Mouse (Mus musculus) cerebellum, postnatal 14 days (tissue): Measurements from ENCODE around the gene Tshz2.

Source experiments
- DNase-seq, 2 experiments: peaks; one replicate each; pipeline ENCODE4 v3.0.0; 2021; ENCODE audit warnings: mixed read lengths in 2 of 2

Tshz2 gene

DNA sequence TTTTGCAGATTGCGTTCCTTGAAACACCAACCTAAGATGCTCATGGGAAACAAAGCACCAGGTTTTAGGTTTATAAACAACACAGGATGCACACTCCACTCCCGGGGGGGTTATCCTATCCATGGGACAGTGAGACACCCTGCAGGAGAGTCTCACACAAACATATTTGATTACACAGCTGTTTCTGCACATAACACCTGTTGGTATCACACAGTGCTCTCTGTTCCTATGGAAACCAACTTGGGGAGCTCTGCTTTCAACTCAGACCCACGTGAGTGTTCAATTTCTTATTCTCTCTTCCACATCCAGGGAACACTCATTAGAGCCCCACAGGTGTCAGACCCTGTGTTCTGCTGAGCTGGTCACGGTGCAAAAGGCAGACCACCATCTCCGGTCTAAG lies 390.1 kb downstream of the Tshz2 start:
- no peak for DNase-seq

- DNase-seq: no peak
Observed at GRCm38 (mm10) chr2:170023741-170024140, 390.9 kb downstream of the Tshz2 start.

GRCm38 (mm10) chr2:170024939-170025338 lies 392.1 kb downstream of the Tshz2 start:
- no peak for DNase-seq

DNA sequence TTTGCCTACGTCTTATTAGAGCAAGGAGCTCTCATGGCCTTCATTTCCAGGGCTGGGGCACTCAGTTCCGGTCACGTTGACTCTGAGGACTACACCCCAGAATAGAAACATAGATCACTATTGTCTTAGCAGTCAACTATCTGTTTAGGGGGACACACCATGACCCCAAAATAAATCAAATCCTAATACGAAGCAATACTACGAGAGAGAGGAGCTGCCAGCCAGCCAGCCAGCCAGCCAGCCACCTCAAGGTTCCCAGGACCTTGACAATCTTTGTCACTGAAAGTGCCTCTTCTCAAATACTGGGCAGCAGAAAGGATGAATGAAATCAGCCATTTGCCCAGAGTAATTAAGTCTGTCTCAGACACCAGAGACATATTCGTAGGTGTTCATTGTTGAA lies 393.1 kb downstream of the Tshz2 start:
- no peak for DNase-seq

DNA sequence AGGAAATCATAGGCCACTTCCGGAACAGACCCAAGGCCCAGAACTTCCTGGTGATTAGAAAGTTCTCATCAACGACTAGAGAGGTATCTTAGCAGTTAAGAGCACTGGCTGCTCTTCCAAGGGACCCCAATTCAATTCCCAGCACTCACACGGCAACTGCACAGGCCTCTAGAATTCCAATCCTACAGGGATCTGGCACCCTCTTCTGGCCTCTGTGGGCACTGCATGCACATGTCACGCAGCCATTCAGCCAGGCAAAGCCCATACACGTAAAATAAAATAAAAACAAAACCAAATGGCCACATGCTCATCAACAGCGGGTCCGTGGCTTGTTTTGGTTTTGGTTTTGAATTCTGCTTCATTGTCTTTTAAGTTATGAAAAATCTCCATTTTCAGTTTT lies 395.0 kb downstream of the Tshz2 start:
- peak in 1 of 2 experiments; percentile 50 for DNase-seq

GRCm38 (mm10) chr2:170028488-170029303 lies 395.9 kb downstream of the Tshz2 start:
- no peak for DNase-seq

- no peak for DNase-seq
Observed at GRCm38 (mm10) chr2:170029304-170029856, 396.6 kb downstream of the Tshz2 start.

DNA sequence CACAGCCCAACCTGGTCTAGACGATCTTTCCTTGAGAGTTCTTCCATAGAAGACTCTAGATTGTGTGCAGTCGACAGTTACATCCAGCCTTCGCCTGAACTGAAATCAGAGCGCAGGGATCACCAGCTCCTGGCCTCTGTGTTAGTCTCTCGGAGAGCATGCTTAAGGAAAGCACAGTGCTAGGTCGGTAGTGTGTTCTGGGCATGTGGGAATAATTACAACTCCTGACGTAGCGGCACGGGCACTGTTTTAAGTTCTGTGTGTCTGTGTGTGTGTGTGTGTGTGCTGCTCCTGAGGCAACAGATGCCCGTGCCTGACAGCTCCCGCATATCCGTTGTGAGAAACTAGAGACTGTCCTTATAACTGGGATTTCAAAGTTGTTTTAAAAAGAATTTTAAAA lies 398.4 kb downstream of the Tshz2 start:
- DNase-seq: no peak

GRCm38 (mm10) chr2:170031872-170032271 lies 399.1 kb downstream of the Tshz2 start:
- DNase-seq: no peak

DNA sequence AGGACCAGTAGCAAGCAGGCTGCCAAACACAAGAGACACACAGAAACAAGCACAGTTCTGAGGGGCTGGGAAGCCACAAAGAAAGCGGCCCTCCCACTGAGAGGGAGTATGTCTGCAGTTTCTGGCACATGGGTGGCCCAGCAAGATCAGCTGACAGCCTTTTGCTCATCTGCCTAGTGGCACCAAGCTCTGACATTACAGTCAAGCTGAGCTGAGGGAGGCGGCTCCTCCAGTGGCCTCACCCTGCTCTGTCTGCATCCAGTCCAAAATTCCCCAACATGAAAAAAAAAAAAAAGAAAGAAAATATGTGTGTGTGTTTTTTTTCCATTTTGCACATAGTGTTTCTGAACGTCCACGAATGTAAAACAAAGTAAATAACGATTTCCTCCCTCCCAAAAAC lies 400.4 kb downstream of the Tshz2 start:
- DNase-seq: no peak

GRCm38 (mm10) chr2:170034794-170035193 lies 402.0 kb downstream of the Tshz2 start:
- DNase-seq: no peak

DNA sequence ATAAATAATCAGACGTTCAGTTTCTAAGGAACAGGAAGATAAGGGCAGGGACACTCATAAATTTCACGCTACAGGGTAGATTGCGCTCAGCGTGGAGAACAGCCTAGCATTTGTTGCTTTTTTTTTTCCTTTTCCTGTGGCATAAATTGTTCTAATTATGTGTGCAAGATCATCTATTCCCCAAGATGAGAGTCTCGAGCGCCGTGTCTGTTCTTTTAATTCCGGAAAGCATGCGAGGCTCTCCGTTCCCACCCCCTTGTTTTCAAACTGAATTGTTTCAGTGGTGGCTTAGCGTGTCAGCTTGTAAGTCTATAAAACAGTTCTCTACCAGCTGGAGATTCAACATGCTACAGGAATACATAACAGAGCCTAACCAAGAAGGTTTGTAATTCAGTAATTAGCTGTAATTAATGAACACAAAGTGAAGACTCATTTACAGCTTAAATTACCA lies 404.0 kb downstream of the Tshz2 start:
- no peak for DNase-seq

GRCm38 (mm10) chr2:170037346-170037745 lies 404.5 kb downstream of the Tshz2 start:
- DNase-seq: peak; percentile 23 to 41

DNA sequence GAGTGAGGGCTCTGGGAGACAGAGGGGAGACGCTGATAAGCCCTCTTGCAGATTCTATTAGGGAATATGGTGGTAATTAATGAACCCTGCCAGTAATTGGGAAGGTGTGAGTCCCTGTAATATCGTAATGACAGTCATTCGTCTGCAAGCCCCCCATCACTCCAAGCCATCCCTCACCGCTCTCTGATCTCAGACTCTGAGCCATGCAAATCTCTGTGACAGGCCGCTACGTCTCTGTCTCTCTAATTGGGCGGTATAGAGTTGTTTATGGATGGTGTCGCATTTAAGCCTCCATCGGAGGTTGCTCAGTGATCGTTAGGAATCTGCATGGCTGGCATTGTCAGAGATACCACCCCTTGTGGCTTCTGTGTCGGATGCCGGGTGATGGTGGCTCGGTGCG lies 407.0 kb downstream of the Tshz2 start:
- DNase-seq: no peak

DNA sequence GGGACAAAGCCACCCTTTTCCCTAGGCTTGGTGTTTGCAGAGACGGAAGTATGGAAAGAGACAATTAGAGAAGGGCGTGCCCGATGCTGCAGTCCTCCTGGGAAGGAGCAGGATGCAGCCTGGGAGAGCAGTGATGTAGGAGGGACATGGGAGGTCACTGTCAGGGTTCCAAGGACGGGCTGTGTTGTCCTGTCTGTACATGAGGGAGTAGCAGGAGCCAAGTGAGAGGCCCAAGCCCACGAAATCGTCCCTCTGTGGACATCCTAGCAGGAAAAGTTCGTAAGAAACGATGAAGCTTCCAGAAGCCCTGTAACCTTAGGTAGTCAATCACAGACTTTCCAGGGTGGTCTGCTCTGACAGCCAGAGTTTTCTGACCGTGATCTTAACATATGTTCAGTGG lies 408.3 kb downstream of the Tshz2 start:
- no peak for DNase-seq

DNA sequence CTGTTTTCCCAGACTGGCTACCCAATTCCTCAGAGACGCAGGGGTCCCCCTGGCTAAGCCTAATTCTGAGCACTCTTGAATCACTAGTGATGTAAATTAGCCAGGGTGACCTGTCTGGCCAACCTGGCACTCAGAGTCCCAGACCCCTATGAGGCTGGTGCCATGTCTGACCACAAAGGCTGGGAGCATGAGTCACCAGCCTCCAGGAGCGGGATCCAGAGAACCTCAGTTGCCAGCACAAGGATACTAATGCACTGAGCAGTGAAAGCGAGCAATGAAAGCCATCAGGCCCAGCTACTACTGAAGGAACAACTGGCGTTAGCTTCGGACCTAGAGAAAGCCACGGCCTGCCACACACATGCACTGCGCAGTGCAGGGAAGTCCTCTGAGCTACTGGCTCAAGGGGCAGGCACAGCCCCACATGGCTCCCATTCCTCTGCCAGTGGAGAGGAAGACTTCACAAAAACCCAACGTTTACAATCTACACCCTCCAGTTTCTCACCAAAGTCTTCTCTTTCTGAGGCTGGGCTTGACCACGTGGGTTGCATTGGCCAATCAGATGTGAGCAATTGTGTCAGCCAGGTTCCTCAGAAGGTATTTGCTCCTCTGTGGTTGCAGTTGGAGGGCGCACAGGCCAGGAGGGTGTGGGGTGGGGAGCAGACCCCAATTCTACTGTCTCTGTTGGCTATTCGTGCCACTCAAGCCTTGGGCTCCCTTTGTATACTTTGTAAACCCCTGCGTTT lies 409.8 kb downstream of the Tshz2 start:
- DNase-seq: no peak

- no peak for DNase-seq
Observed at GRCm38 (mm10) chr2:170043290-170043689, 410.5 kb downstream of the Tshz2 start.

GRCm38 (mm10) chr2:170045896-170046295 lies 413.1 kb downstream of the Tshz2 start:
- DNase-seq: no peak

- no peak for DNase-seq
Observed at GRCm38 (mm10) chr2:170046371-170047145, 413.7 kb downstream of the Tshz2 start.

GRCm38 (mm10) chr2:170048831-170049230 lies 416.0 kb downstream of the Tshz2 start:
- no peak for DNase-seq

- no peak for DNase-seq
Observed at GRCm38 (mm10) chr2:170050651-170051050, 417.8 kb downstream of the Tshz2 start.

GRCm38 (mm10) chr2:170051441-170051840 lies 418.6 kb downstream of the Tshz2 start:
- DNase-seq: peak; percentile 25 to 57

GRCm38 (mm10) chr2:170054943-170055342 lies 422.1 kb downstream of the Tshz2 start:
- DNase-seq: no peak
